Mouse (Mus musculus) common myeloid progenitor, adult 5-6 weeks (primary cell): ENCODE results near the gene Aebp2. TPM values are rescaled to one million over a fixed set of nuclear protein-coding genes. Genes with fewer than 3 reads are reported as not detected.
"Not testable (repeated sequence)": the region's sequence is repeated elsewhere in the genome, so short reads cannot be mapped to it uniquely, and the experiment has no call there.

Experiments used
- ATAC-seq: replicated peaks from 2 replicates; pipeline ENCODE4 v1.8.0; 2016; ENCODE audit warnings: low read depth, mild to moderate bottlenecking, moderate TSS enrichment, inconsistent platforms; ENCODE audit not compliant: poor library complexity, severe bottlenecking
- total RNA-seq: library from RNA; stranded (forward); fragments of 200-1000, 187-1606 nt; gene quantifications from 2 replicates; pipeline ENCODE4 v1.2.3, GENCODE M21; 2017

The Aebp2 gene
- total RNA-seq, 1 experiment from 2014 or later, result 79.7 TPM

- not testable (repeated sequence) for ATAC-seq
These were observed 17.3 kb upstream of the Aebp2 start for GRCm38 (mm10) chr6:140605173-140605572.

GRCm38 (mm10) chr6:140605732-140606131 is 16.7 kb upstream of the Aebp2 start:
- ATAC-seq, result no peak

GRCm38 (mm10) chr6:140606534-140606933 is 15.9 kb upstream of the Aebp2 start:
- no peak for ATAC-seq

GRCm38 (mm10) chr6:140608666-140609065 is 13.8 kb upstream of the Aebp2 start:
- ATAC-seq, result no peak

GRCm38 (mm10) chr6:140609533-140609932 is 12.9 kb upstream of the Aebp2 start:
- peak; percentile 50 for ATAC-seq

- peak; percentile 82 for ATAC-seq
These were observed 12.3 kb upstream of the Aebp2 start for GRCm38 (mm10) chr6:140610117-140610516.

GRCm38 (mm10) chr6:140611282-140611681 is 11.2 kb upstream of the Aebp2 start:
- ATAC-seq, result no peak

GRCm38 (mm10) chr6:140611893-140612473 is 10.5 kb upstream of the Aebp2 start:
- no peak for ATAC-seq

- no peak for ATAC-seq
These were observed 8.6 kb upstream of the Aebp2 start for GRCm38 (mm10) chr6:140613822-140614221.

- ATAC-seq, result no peak
These were observed 7.8 kb upstream of the Aebp2 start for GRCm38 (mm10) chr6:140614711-140615110.

GRCm38 (mm10) chr6:140620531-140621349 is 1.7 kb upstream of the Aebp2 start:
- ATAC-seq, result no peak

- no peak for ATAC-seq
These were observed 841 bp upstream of the Aebp2 start for GRCm38 (mm10) chr6:140621622-140622021.

GRCm38 (mm10) chr6:140623226-140624095 is 998 bp downstream of the Aebp2 start:
- ATAC-seq, result peak; percentile 67

- peak; percentile 5; the same call in 1 of the 2 replicates for ATAC-seq
These were observed 1.9 kb downstream of the Aebp2 start for GRCm38 (mm10) chr6:140624096-140625051.

- ATAC-seq, result no peak
These were observed 6.9 kb downstream of the Aebp2 start for GRCm38 (mm10) chr6:140629176-140629859.

GRCm38 (mm10) chr6:140630306-140630705 is 7.8 kb downstream of the Aebp2 start:
- ATAC-seq, result no peak

- no peak for ATAC-seq
These were observed 11.2 kb downstream of the Aebp2 start for GRCm38 (mm10) chr6:140633616-140634015.

GRCm38 (mm10) chr6:140636290-140636689 is 13.8 kb downstream of the Aebp2 start:
- ATAC-seq, result no peak

- no peak for ATAC-seq
These were observed 19.5 kb downstream of the Aebp2 start for GRCm38 (mm10) chr6:140642010-140642409.
